Mouse (Mus musculus): ENCODE results near the gene Paxx. TPM values are rescaled to one million over a fixed set of nuclear protein-coding genes. Genes with fewer than 3 reads are reported as not detected.

Gene Paxx
- polyA plus RNA-seq, 1 experiment from 2014 or later = 23.2 TPM

- H3K27me3 ChIP-seq (ENCODE audit: control insufficient read depth, insufficient read depth, low read length) = peaks cover 4% of the 10 kb centered on the region; the same call in 1 of the 2 replicates
- H3K4me1 ChIP-seq (ENCODE audit: control insufficient read depth, insufficient read depth, low read length) = peaks cover 9% of the 10 kb centered on the region
- H3K36me3 ChIP-seq (ENCODE audit: control insufficient read depth, insufficient read depth, low read length) = 0 out of 2 replicates have a peak, but pooled peaks cover 4% of the 10 kb centered on the region
- no peak overlapping the region for H3K9ac ChIP-seq (ENCODE audit: low read length)
- H3K27ac ChIP-seq (ENCODE audit: low read depth, low read length) = no peak overlapping the region
- H3K4me3 ChIP-seq (ENCODE audit: low read depth, low read length) = no peak overlapping the region
- WGBS = 89% methylated on average over 8 of the region's 8 CpGs
- no peak for ATAC-seq (ENCODE audit: low FRiP score)
- no peaks in the 10 kb centered on the region for H3K9me3 ChIP-seq (ENCODE audit: control insufficient read depth, low read length)
- no peak overlapping the region for H3K4me2 ChIP-seq
- no peak for DNase-seq (ENCODE audit: low spot score, missing footprints)
Measured at GRCm38 (mm10) chr2:25434292-25434691, 26.6 kb downstream of the Paxx start.

GRCm38 (mm10) chr2:25433101-25433500 is 27.8 kb downstream of the Paxx start:
- DNase-seq (ENCODE audit: low spot score, missing footprints) (no peak), ATAC-seq (ENCODE audit: low FRiP score) (no peak)
- H3K36me3 ChIP-seq (ENCODE audit: control insufficient read depth, insufficient read depth, low read length) = 0 out of 2 replicates have a peak, but pooled peaks cover 2% of the 10 kb centered on the region
- H3K27me3 ChIP-seq (ENCODE audit: control insufficient read depth, insufficient read depth, low read length) = peaks cover 4% of the 10 kb centered on the region; the same call in 1 of the 2 replicates
- WGBS = 93% methylated on average over 17 of the region's 17 CpGs
- no peak overlapping the region for H3K4me2 ChIP-seq
- H3K9ac ChIP-seq (ENCODE audit: low read length) = no peak overlapping the region
- H3K27ac ChIP-seq (ENCODE audit: low read depth, low read length) = no peak overlapping the region
- H3K9me3 ChIP-seq (ENCODE audit: control insufficient read depth, low read length) = no peaks in the 10 kb centered on the region
- H3K4me3 ChIP-seq (ENCODE audit: low read depth, low read length) = no peak overlapping the region
- peaks cover 9% of the 10 kb centered on the region for H3K4me1 ChIP-seq (ENCODE audit: control insufficient read depth, insufficient read depth, low read length)

GRCm38 (mm10) chr2:25432326-25433098 is 28.4 kb downstream of the Paxx start:
- Histone ChIP-seq H3K4me3 (ENCODE audit: low read depth, low read length) (no peak overlapping the region), H3K27ac (ENCODE audit: low read depth, low read length) (no peak overlapping the region)
- 78% methylated on average over 11 of the region's 11 CpGs for WGBS

GRCm38 (mm10) chr2:25431308-25431855 is 29.5 kb downstream of the Paxx start:
- Histone ChIP-seq H3K4me1 (ENCODE audit: control insufficient read depth, insufficient read depth, low read length) (peaks cover 9% of the 10 kb centered on the region), H3K9ac (ENCODE audit: low read length) (no peak overlapping the region), H3K27ac (ENCODE audit: low read depth, low read length) (no peak overlapping the region), H3K4me3 (ENCODE audit: low read depth, low read length) (no peak overlapping the region), H3K4me2 (no peak overlapping the region), H3K27me3 (ENCODE audit: control insufficient read depth, insufficient read depth, low read length) (peaks cover 4% of the 10 kb centered on the region; the same call in 1 of the 2 replicates), H3K9me3 (ENCODE audit: control insufficient read depth, low read length) (no peaks in the 10 kb centered on the region), H3K36me3 (ENCODE audit: control insufficient read depth, insufficient read depth, low read length) (no peaks in the 10 kb centered on the region)
- DNase-seq (ENCODE audit: low spot score, missing footprints) = no peak
- WGBS = 45% methylated on average over 6 of the region's 6 CpGs
- ATAC-seq (ENCODE audit: low FRiP score) = no peak

More at GRCm38 (mm10) chr2:25432326-25433098, 28.4 kb downstream of the Paxx start:
- no peak for ATAC-seq (ENCODE audit: low FRiP score)
- Histone ChIP-seq H3K36me3 (ENCODE audit: control insufficient read depth, insufficient read depth, low read length) (no peaks in the 10 kb centered on the region), H3K27me3 (ENCODE audit: control insufficient read depth, insufficient read depth, low read length) (peaks cover 4% of the 10 kb centered on the region; the same call in 1 of the 2 replicates), H3K4me2 (no peak overlapping the region), H3K9ac (ENCODE audit: low read length) (no peak overlapping the region), H3K9me3 (ENCODE audit: control insufficient read depth, low read length) (no peaks in the 10 kb centered on the region), H3K4me1 (ENCODE audit: control insufficient read depth, insufficient read depth, low read length) (peaks cover 9% of the 10 kb centered on the region)
- DNase-seq (ENCODE audit: low spot score, missing footprints) = no peak

- H3K27ac ChIP-seq (ENCODE audit: low read depth, low read length) = no peak overlapping the region
- peaks cover 4% of the 10 kb centered on the region; the same call in 1 of the 2 replicates for H3K27me3 ChIP-seq (ENCODE audit: control insufficient read depth, insufficient read depth, low read length)
- H3K9ac ChIP-seq (ENCODE audit: low read length) = no peak overlapping the region
- DNase-seq (ENCODE audit: low spot score, missing footprints) (no peak), ATAC-seq (ENCODE audit: low FRiP score) (no peak)
- H3K36me3 ChIP-seq (ENCODE audit: control insufficient read depth, insufficient read depth, low read length) = no peaks in the 10 kb centered on the region
- H3K9me3 ChIP-seq (ENCODE audit: control insufficient read depth, low read length) = no peaks in the 10 kb centered on the region
- H3K4me3 ChIP-seq (ENCODE audit: low read depth, low read length) = no peak overlapping the region
- 62% methylated on average over 17 of the region's 17 CpGs for WGBS
- peaks cover 9% of the 10 kb centered on the region for H3K4me1 ChIP-seq (ENCODE audit: control insufficient read depth, insufficient read depth, low read length)
- H3K4me2 ChIP-seq = no peak overlapping the region
Measured at GRCm38 (mm10) chr2:25430395-25431233, 30.3 kb downstream of the Paxx start.

GRCm38 (mm10) chr2:25429435-25430180 is 31.3 kb downstream of the Paxx start:
- Histone ChIP-seq H3K36me3 (ENCODE audit: control insufficient read depth, insufficient read depth, low read length) (no peaks in the 10 kb centered on the region), H3K9me3 (ENCODE audit: control insufficient read depth, low read length) (no peaks in the 10 kb centered on the region), H3K9ac (ENCODE audit: low read length) (peak overlapping the region; percentile 79; the same call in 1 of the 2 replicates), H3K4me3 (ENCODE audit: low read depth, low read length) (peak overlapping the region; percentile 69), H3K4me2 (peak overlapping the region; percentile 77), H3K27me3 (ENCODE audit: control insufficient read depth, insufficient read depth, low read length) (peaks cover 12% of the 10 kb centered on the region), H3K4me1 (ENCODE audit: control insufficient read depth, insufficient read depth, low read length) (peaks cover 9% of the 10 kb centered on the region), H3K27ac (ENCODE audit: low read depth, low read length) (no peak overlapping the region)
- peak; percentile 86 for DNase-seq (ENCODE audit: low spot score, missing footprints)
- WGBS = 71% methylated on average over 5 of the region's 5 CpGs
- ATAC-seq (ENCODE audit: low FRiP score) = no peak

GRCm38 (mm10) chr2:25428442-25429236 is 32.3 kb downstream of the Paxx start, which contains the start of gene Abca2:
Gene Abca2 (plus strand): TSS chr2:25428703.
- H3K4me2 ChIP-seq = peak within 1 kb of the TSS; percentile 77
- peaks cover 13% of the 10 kb centered on the region for H3K27me3 ChIP-seq (ENCODE audit: control insufficient read depth, insufficient read depth, low read length)
- H3K36me3 ChIP-seq (ENCODE audit: control insufficient read depth, insufficient read depth, low read length) = no peaks in the 10 kb centered on the region
- ATAC-seq (ENCODE audit: low FRiP score) (peak; percentile 91), DNase-seq (ENCODE audit: low spot score, missing footprints) (peak; percentile 99)
- no peaks in the 10 kb centered on the region for H3K9me3 ChIP-seq (ENCODE audit: control insufficient read depth, low read length)
- peak within 1 kb of the TSS; percentile 79 for H3K9ac ChIP-seq (ENCODE audit: low read length)
- peak within 1 kb of the TSS; percentile 69 for H3K4me3 ChIP-seq (ENCODE audit: low read depth, low read length)
- H3K27ac ChIP-seq (ENCODE audit: low read depth, low read length) = peak within 1 kb of the TSS; percentile 36; the same call in 1 of the 2 replicates
- peaks cover 9% of the 10 kb centered on the region for H3K4me1 ChIP-seq (ENCODE audit: control insufficient read depth, insufficient read depth, low read length)
- WGBS = under 1% methylated on average over 82 of the region's 89 CpGs

GRCm38 (mm10) chr2:25427256-25427655 is 33.6 kb downstream of the Paxx start:
- H3K9ac ChIP-seq (ENCODE audit: low read length) = no peak overlapping the region
- H3K4me3 ChIP-seq (ENCODE audit: low read depth, low read length) = no peak overlapping the region
- DNase-seq (ENCODE audit: low spot score, missing footprints) (no peak), ATAC-seq (ENCODE audit: low FRiP score) (no peak)
- 85% methylated on average over 5 of the region's 5 CpGs for WGBS
- no peak overlapping the region for H3K4me2 ChIP-seq
- H3K27me3 ChIP-seq (ENCODE audit: control insufficient read depth, insufficient read depth, low read length) = peaks cover 13% of the 10 kb centered on the region
- H3K36me3 ChIP-seq (ENCODE audit: control insufficient read depth, insufficient read depth, low read length) = no peaks in the 10 kb centered on the region
- H3K9me3 ChIP-seq (ENCODE audit: control insufficient read depth, low read length) = no peaks in the 10 kb centered on the region
- no peak overlapping the region for H3K27ac ChIP-seq (ENCODE audit: low read depth, low read length)
- H3K4me1 ChIP-seq (ENCODE audit: control insufficient read depth, insufficient read depth, low read length) = peaks cover 9% of the 10 kb centered on the region

All from midbrain, embryonic 11.5 days (tissue).